Mouse (Mus musculus) G1E (cell line): ENCODE results near the gene Lrrc46. TPM values are rescaled to one million over a fixed set of nuclear protein-coding genes. Genes with fewer than 3 reads are reported as not detected.

Source experiments
- ATAC-seq: 2 replicates; pipeline ENCODE4 v1.8.0; 2016; ENCODE audit warnings: mild to moderate bottlenecking; ENCODE audit not compliant: insufficient number of reproducible peaks, poor library complexity, low FRiP score, severe bottlenecking; ENCODE audit errors: extremely low read depth
- DNase-seq: peaks from one replicate; pipeline ENCODE4 v3.0.0; 2012; ENCODE audit warnings: low spot score
- H3K27me3 ChIP-seq: 2 replicates; pipeline ENCODE4 v1.6.1; 2012; ENCODE audit warnings: mild to moderate bottlenecking, low read length, inconsistent platforms; ENCODE audit not compliant: insufficient read depth
- H3K36me3 ChIP-seq: replicated peaks from 2 replicates; pipeline ENCODE3; 2012; ENCODE audit warnings: mild to moderate bottlenecking, inconsistent platforms
- H3K4me1 ChIP-seq: 2 replicates; pipeline ENCODE4 v1.6.1; 2012; ENCODE audit warnings: low read depth, low read length, inconsistent platforms, mixed read lengths; ENCODE audit not compliant: insufficient read depth
- H3K4me3 ChIP-seq: 2 replicates; pipeline ENCODE4 v1.5.1; 2012; ENCODE audit warnings: low read depth, mild to moderate bottlenecking, inconsistent platforms, low read length, moderate library complexity, mixed read lengths
- H3K9me3 ChIP-seq: replicated peaks from 2 replicates; pipeline ENCODE4 v1.6.1; 2012; ENCODE audit warnings: inconsistent platforms
- CTCF ChIP-seq: IDR thresholded peaks from 2 replicates; pipeline ENCODE4 v1.5.1; 2012; ENCODE audit warnings: low read depth, low read length, inconsistent platforms, mixed read lengths
- GATA1 ChIP-seq: IDR thresholded peaks from 2 replicates; pipeline ENCODE4 v1.6.1; 2012; ENCODE audit warnings: borderline replicate concordance, low read length, inconsistent platforms, mixed read lengths
- GATA2 ChIP-seq: IDR thresholded peaks from 2 replicates; pipeline ENCODE4 v1.6.1; 2012; ENCODE audit warnings: low read depth, low read length, inconsistent platforms, borderline replicate concordance
- POLR2AphosphoS5 ChIP-seq: IDR thresholded peaks from 2 replicates; pipeline ENCODE4 v1.6.1; 2012; ENCODE audit warnings: low read depth, low read length, inconsistent platforms; ENCODE audit not compliant: insufficient replicate concordance
- TAL1 ChIP-seq: conservative IDR thresholded peaks from 2 replicates; pipeline ENCODE4 v1.6.1; 2012; ENCODE audit warnings: low read depth, low read length, inconsistent platforms, mixed read lengths
- polyA plus RNA-seq: library from polyadenylated mRNA; stranded (reverse); fragments of >175 nt; gene quantifications from 2 replicates; pipeline ENCODE4 v1.2.3, GENCODE M21; 2012
- total RNA-seq, 2 experiments: library from RNA; stranded (forward) in 1 of 2; stranded (reverse) in 1 of 2; fragments of 200-1000 nt in 1 of 2; fragments of >200 nt in 1 of 2; fragmentation: Nextera tagmentation in 1 of 2; gene quantifications; 2 replicates each; pipeline ENCODE4 v1.2.3; 2014 to 2017

Gene Lrrc46
- total and polyA plus RNA-seq, 3 experiments: 0.20 to 0.60 (median 0.44) TPM

DNA sequence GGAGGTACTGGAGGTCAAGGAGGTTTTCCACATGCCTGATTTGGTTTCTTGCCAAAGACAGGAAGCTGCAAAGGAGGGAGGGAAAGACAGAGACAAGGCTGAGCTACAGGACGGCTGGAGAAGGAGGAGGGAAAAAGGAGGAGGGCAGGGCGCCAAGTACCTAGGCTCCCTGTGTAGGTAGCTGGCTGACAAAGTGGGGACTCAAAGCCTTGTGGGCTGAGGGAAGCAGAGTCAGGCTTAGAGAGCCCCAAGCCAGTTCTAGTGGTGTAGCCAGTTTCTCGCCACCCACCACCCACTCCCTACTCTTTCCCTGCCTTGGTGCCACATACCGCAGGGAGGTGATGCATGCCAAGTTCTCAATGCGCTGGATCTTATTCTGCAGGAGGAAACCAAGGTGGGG is 5.1 kb downstream of the Lrrc46 start:
- DNase-seq (no peak), ATAC-seq (no peak)
- peaks cover 31% of the 10 kb centered on the region for H3K36me3 ChIP-seq
- no peak overlapping the region for H3K4me3 ChIP-seq
- peaks cover 24% of the 10 kb centered on the region for H3K4me1 ChIP-seq
- H3K9me3 ChIP-seq: no peaks in the 10 kb centered on the region
- TF ChIP-seq TAL1: no peak
- TF ChIP-seq CTCF: no peak
- TF ChIP-seq GATA2: no peak
- no peak for TF ChIP-seq GATA1
- TF ChIP-seq POLR2AphosphoS5: no peak
- peaks cover 7% of the 10 kb centered on the region for H3K27me3 ChIP-seq

DNA sequence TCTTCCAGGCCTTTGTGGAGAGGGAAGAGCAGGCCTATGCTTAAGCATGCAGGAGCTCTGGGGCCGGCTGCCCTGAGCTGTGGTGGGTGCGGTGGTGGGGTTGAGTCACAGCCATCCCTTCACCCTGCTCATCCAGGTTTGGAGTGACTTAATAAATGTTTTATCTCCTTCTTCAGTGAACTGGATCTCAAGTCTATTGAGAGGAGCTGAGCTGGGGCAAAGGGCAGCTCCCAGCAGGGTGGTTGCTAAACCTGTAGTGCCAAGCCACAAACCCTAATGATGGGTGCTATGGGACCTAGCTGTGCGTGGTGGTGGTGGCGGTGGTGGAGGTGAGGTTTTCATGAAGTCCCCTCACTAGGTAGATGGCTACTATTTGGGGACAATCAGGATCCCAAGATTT is 7.4 kb downstream of the Lrrc46 start:
- Histone ChIP-seq H3K4me1 (peaks cover 30% of the 10 kb centered on the region), H3K4me3 (no peak overlapping the region), H3K9me3 (no peaks in the 10 kb centered on the region), H3K36me3 (peaks cover 31% of the 10 kb centered on the region), H3K27me3 (peaks cover under 1% of the 10 kb centered on the region; the same call in 1 of the 2 replicates)
- DNase-seq (no peak), ATAC-seq (no peak)
- TF ChIP-seq TAL1: no peak
- no peak for TF ChIP-seq GATA2
- no peak for TF ChIP-seq CTCF
- TF ChIP-seq GATA1: no peak
- TF ChIP-seq POLR2AphosphoS5: no peak

DNA sequence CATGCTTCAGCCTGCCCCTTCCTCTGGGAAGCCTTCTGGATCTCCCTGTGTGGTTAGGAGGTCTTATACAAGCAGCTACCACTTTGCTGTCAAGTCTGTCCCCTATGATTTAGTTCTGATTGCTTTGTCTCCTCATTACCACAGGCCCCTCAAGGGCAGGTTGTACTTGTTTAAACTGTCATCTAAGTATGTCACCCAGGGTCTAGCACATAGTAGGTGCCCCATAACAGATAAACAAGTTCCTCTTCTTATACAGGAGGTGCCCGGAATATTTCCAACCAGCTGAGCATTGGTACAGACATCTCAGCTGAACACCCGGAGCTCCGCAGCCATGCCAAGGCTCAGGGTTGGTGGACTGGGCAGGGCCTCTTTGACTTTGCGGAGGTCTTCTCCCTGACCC is 8.7 kb downstream of the Lrrc46 start:
- peaks cover 8% of the 10 kb centered on the region for H3K27me3 ChIP-seq
- no peak for ATAC-seq
- DNase-seq: no peak
- TF ChIP-seq POLR2AphosphoS5: no peak
- no peak for TF ChIP-seq GATA2
- TF ChIP-seq CTCF: no peak
- TF ChIP-seq GATA1: no peak
- no peak for TF ChIP-seq TAL1
- H3K9me3 ChIP-seq: no peaks in the 10 kb centered on the region
- H3K4me3 ChIP-seq: no peak overlapping the region
- H3K4me1 ChIP-seq: peaks cover 32% of the 10 kb centered on the region
- peaks cover 31% of the 10 kb centered on the region for H3K36me3 ChIP-seq

DNA sequence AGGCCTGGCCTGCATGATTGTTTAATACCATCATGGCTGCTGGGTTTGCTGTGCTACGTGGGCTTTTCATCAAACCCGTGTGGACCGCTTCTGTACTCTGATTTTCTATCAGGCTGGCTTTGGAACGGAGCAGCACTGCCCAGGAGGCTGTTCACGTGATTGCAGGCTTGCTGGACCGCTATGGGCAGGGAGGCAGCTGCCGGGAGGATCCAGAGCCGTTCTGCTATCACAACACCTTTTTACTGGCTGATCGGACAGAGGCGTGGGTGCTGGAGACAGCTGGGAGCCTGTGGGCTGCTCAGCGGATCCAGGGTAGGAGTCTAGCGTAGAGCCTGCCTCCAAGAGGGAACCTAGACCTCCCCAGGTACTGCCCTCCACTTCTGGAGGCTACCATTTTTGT is 9.2 kb downstream of the Lrrc46 start:
- DNase-seq: no peak

DNA sequence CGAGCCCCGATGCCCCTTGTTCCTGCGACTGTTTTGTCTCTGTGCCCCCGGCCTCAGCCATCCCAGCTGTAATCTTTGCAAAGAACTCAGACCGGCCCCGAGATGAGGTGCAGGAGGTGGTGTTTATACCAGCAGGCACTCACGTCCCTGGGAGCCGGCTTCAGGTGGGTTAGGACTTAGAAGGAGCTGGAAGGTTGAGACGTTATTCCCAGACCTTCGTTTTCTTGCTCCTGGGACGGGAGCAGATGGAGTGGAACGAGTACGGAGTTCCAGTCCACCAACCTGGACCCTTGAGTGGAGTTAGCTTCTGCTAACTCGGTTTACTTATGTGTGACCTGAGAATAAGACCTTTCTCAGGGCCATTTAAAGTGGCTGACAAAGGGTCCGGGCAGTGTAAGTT is 10.8 kb downstream of the Lrrc46 start:
- TF ChIP-seq GATA1 (no peak), POLR2AphosphoS5 (no peak), TAL1 (no peak), GATA2 (no peak), CTCF (no peak)
- H3K9me3 ChIP-seq: no peaks in the 10 kb centered on the region
- H3K27me3 ChIP-seq: peaks cover 11% of the 10 kb centered on the region
- peaks cover 41% of the 10 kb centered on the region for H3K4me1 ChIP-seq
- H3K36me3 ChIP-seq: peaks cover 31% of the 10 kb centered on the region
- DNase-seq (no peak), ATAC-seq (no peak)
- H3K4me3 ChIP-seq: peak overlapping the region; percentile 76

More for the DNA sequence above, 9.2 kb downstream of the Lrrc46 start:
- H3K4me3 ChIP-seq: no peak overlapping the region
- TF ChIP-seq CTCF (no peak), POLR2AphosphoS5 (no peak), GATA1 (no peak), GATA2 (no peak), TAL1 (no peak)
- peaks cover 31% of the 10 kb centered on the region for H3K36me3 ChIP-seq
- no peaks in the 10 kb centered on the region for H3K9me3 ChIP-seq
- peaks cover 10% of the 10 kb centered on the region for H3K27me3 ChIP-seq
- no peak for ATAC-seq
- peaks cover 32% of the 10 kb centered on the region for H3K4me1 ChIP-seq

DNA sequence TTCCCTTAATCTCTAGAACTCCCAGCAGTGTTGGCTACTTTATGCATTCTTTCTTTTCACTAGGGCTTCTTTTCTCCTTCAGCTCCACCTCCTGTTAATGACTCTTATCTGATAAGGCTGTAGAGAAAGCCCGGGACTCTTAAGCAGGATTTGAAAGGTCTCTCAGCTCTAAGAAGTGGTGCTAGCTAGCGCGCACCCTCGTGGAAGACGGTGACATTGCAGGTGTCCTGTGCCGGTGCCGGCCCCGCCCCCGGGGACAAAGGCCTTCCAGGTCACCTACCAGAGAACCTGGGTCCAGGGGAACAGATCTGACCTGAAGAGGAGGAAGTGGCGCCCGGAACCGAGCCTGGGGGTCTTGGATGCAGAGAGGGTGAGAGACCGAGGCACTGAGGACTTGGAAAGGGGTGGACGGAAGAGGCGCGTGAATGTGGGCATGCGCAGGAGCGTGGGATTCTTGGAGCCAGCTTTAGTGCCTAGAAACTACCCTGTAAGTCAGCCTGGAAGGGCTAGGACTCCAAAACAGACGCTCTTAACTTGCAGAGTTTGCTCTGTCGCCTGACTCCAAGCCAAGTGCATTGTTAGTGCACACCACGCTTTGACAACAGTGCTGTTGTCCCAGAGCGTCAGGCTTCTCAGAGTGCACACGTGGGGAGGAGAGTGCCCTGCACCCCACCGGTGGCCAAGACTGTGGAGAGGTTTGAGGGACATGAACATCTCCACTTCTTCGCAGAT is 11.4 kb downstream of the Lrrc46 start, which contains the start of gene Scrn2:
TSS of gene Scrn2 (plus strand) at position 253 of the 732 bp plus-strand sequence.
- peak; percentile 78 for ATAC-seq

More for the DNA sequence above, 11.4 kb downstream of the Lrrc46 start, which contains the start of gene Scrn2:
- peak; percentile 80 for TF ChIP-seq CTCF
- no peak for TF ChIP-seq TAL1
- peak; percentile 78 for DNase-seq
- H3K9me3 ChIP-seq: no peaks in the 10 kb centered on the region
- peak within 1 kb of the TSS; percentile 76 for H3K4me3 ChIP-seq
- H3K36me3 ChIP-seq: peaks cover 29% of the 10 kb centered on the region
- peaks cover 46% of the 10 kb centered on the region for H3K4me1 ChIP-seq
- H3K27me3 ChIP-seq: peaks cover 13% of the 10 kb centered on the region
